Mouse (Mus musculus) embryonic facial prominence, embryonic 12.5 days (tissue): ENCODE results near the gene Ltbp1. TPM values are rescaled to one million over a fixed set of nuclear protein-coding genes. Genes with fewer than 3 reads are reported as not detected.

Experiments
- ATAC-seq: fragments of 200-750 bp; cut with Nextera tagmentation; 2 replicates; pipeline ENCODE4 v1.8.0; 2017; ENCODE audit not compliant: insufficient number of reproducible peaks, insufficient read depth, low FRiP score, low TSS enrichment
- H3K27ac ChIP-seq: fragments of 300-500 bp; sonication (generic); 2 replicates; pipeline ENCODE4 v1.5.1; 2016; ENCODE audit warnings: mild to moderate bottlenecking
- H3K27me3 ChIP-seq: fragments of 300-500 bp; sonication (generic); 2 replicates; pipeline ENCODE4 v1.6.1; 2016; ENCODE audit warnings: mild to moderate bottlenecking, moderate library complexity
- H3K36me3 ChIP-seq: fragments of 300-500 bp; sonication (generic); 2 replicates; pipeline ENCODE4 v1.6.1; 2016; ENCODE audit warnings: mild to moderate bottlenecking
- H3K4me1 ChIP-seq: fragments of 300-500 bp; sonication (generic); 2 replicates; pipeline ENCODE4 v1.6.1; 2016
- H3K4me2 ChIP-seq: fragments of 300-500 bp; sonication (generic); replicated peaks from 2 replicates; pipeline ENCODE4 v1.6.1; 2016; ENCODE audit warnings: mild to moderate bottlenecking, moderate library complexity
- H3K4me3 ChIP-seq: fragments of 300-500 bp; sonication (generic); 2 replicates; pipeline ENCODE4 v1.5.1; 2016; ENCODE audit warnings: mild to moderate bottlenecking
- H3K9ac ChIP-seq: fragments of 300-500 bp; sonication (generic); 2 replicates; pipeline ENCODE4 v1.6.1; 2016; ENCODE audit warnings: mild to moderate bottlenecking, moderate library complexity
- H3K9me3 ChIP-seq: fragments of 300-500 bp; sonication (generic); 2 replicates; pipeline ENCODE4 v1.6.1; 2016; ENCODE audit warnings: mild to moderate bottlenecking, moderate library complexity
- WGBS: fragments of 180-500 bp; shearing (Covaris S2); methylation state at CpG from one replicate; pipeline ENCODE4 v1.1.7; 2016; 5-methylcytosine and 5-hydroxymethylcytosine counted together
- polyA plus RNA-seq: library from polyadenylated mRNA; unstranded; fragments of >200 nt; fragmentation: Nextera tagmentation; extraction: Ambion mirVana; gene quantifications from 2 replicates; pipeline ENCODE4 v1.2.1, GENCODE M21; 2016

Gene Ltbp1
- polyA plus RNA-seq, 1 experiment from 2014 or later, result 36.7 TPM

DNA sequence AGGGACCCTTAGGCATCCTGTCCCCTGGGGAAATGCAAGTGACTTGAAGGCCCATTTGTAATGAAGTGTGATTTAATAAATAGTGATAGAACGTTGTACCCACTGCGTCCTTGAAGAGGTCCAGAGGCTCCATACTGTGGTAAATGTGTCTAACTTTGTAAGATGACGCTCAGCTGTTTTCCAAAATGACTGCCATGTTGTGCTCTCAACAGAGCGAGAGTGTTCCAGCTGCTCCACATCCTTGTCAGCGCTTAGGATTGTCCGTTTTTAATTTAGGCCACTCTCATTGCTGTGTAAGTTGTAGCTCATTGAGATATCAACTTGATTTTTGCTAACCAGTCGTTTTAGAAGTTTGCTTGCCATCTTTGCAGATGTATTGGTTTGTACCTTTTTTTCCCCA is 91.4 kb downstream of the Ltbp1 start:
- ATAC-seq, result no peak
- Histone ChIP-seq H3K4me1 (0 out of 2 replicates have a peak, but pooled peaks cover 5% of the 10 kb centered on the region), H3K27me3 (no peaks in the 10 kb centered on the region), H3K9me3 (no peaks in the 10 kb centered on the region), H3K9ac (no peak overlapping the region), H3K27ac (no peak overlapping the region), H3K4me2 (no peak overlapping the region), H3K36me3 (no peaks in the 10 kb centered on the region), H3K4me3 (no peak overlapping the region)
- 79% methylated on average over 7 of the region's 7 CpGs for WGBS

GRCm38 (mm10) chr17:75097367-75097766 is 92.0 kb downstream of the Ltbp1 start:
- WGBS, result 61% methylated on average over 3 of the region's 3 CpGs

DNA sequence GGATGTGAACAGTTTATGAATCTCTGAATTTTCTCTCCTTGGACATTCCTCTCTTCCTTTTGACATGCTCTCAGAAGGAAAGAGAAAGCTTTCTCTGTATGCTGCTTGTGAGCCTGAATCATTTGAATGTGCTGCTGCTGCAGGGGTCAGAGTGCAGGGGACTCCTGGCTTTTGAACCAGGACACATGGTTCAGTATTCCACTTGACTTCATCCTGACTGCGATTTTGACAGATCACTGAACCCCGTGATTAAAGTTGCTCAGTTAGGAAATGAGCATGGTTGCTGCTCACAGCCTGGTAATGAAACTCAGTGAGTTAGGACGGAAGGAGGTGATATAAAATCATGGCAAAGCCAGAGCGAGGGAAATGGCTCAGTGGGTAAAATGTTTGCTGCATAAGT is 95.8 kb downstream of the Ltbp1 start:
- H3K27ac ChIP-seq, result no peak overlapping the region
- 63% methylated on average over 4 of the region's 4 CpGs for WGBS
- H3K4me1 ChIP-seq, result peaks cover 12% of the 10 kb centered on the region; the same call in 1 of the 2 replicates

More at GRCm38 (mm10) chr17:75097367-75097766, 92.0 kb downstream of the Ltbp1 start:
- no peak overlapping the region for H3K27ac ChIP-seq
- no peak overlapping the region for H3K4me2 ChIP-seq
- no peak overlapping the region for H3K4me3 ChIP-seq
- ATAC-seq, result no peak
- no peaks in the 10 kb centered on the region for H3K36me3 ChIP-seq
- H3K4me1 ChIP-seq, result peaks cover 11% of the 10 kb centered on the region; the same call in 1 of the 2 replicates
- H3K27me3 ChIP-seq, result no peaks in the 10 kb centered on the region
- H3K9ac ChIP-seq, result no peak overlapping the region
- H3K9me3 ChIP-seq, result no peaks in the 10 kb centered on the region

GRCm38 (mm10) chr17:75101994-75102393 is 96.6 kb downstream of the Ltbp1 start:
- Histone ChIP-seq H3K36me3 (no peaks in the 10 kb centered on the region), H3K4me1 (peaks cover 12% of the 10 kb centered on the region; the same call in 1 of the 2 replicates), H3K4me2 (no peak overlapping the region), H3K9ac (no peak overlapping the region), H3K27me3 (no peaks in the 10 kb centered on the region), H3K4me3 (no peak overlapping the region), H3K9me3 (no peaks in the 10 kb centered on the region), H3K27ac (no peak overlapping the region)
- no peak for ATAC-seq
- WGBS, result 49% methylated on average over 8 of the region's 8 CpGs

More for the DNA sequence above, 95.8 kb downstream of the Ltbp1 start:
- H3K4me3 ChIP-seq, result no peak overlapping the region
- no peak for ATAC-seq
- H3K4me2 ChIP-seq, result no peak overlapping the region
- H3K9me3 ChIP-seq, result no peaks in the 10 kb centered on the region
- H3K27me3 ChIP-seq, result no peaks in the 10 kb centered on the region
- no peak overlapping the region for H3K9ac ChIP-seq
- H3K36me3 ChIP-seq, result no peaks in the 10 kb centered on the region

DNA sequence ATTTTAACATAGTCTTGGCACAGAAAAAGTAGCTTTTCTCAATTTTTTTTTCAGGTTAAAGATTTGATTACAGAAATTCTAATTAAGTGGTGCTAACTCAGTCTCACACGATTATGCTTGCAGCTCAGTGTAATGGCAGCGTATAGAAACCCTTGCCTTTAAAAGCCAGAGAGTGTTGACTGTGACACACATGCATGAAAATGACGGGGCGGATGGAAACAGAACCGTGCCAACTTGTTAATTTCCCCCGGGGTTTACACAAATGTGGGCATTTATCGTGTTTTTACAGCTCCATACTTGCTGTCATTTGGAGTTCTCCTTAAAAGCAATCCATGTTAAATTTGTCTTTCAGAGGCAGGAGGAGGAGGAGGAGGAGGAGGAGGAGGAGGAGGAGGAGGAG is 102.0 kb downstream of the Ltbp1 start:
- Histone ChIP-seq H3K36me3 (no peaks in the 10 kb centered on the region), H3K27ac (no peak overlapping the region), H3K4me3 (no peak overlapping the region), H3K4me2 (no peak overlapping the region), H3K4me1 (peaks cover under 1% of the 10 kb centered on the region; the same call in 1 of the 2 replicates), H3K9ac (no peak overlapping the region), H3K27me3 (no peaks in the 10 kb centered on the region), H3K9me3 (no peaks in the 10 kb centered on the region)
- WGBS, result 73% methylated on average over 7 of the region's 7 CpGs
- no peak for ATAC-seq

DNA sequence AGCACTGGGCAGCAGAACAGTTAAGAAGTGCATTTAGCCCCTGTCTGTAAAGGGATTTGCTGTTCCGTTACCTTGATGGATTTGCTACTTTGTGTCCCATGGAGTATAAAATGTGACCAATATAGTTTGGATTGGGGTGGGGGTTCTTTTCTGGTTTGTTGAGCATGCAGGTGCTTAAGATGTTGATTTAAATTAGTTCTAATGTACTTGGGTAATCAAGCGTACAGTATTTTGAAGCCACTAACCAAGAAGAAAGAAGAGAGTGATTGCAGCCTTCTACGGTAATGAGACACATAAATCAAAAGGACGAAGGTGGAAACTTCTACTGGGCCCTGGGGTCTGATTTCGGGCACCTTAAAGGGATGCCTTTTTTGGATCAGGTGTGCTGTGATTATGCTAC is 102.5 kb downstream of the Ltbp1 start:
- Histone ChIP-seq H3K4me3 (no peak overlapping the region), H3K4me1 (no peaks in the 10 kb centered on the region), H3K36me3 (no peaks in the 10 kb centered on the region), H3K27me3 (no peaks in the 10 kb centered on the region), H3K4me2 (no peak overlapping the region), H3K9me3 (no peaks in the 10 kb centered on the region), H3K27ac (no peak overlapping the region), H3K9ac (no peak overlapping the region)
- ATAC-seq, result no peak
- 78% methylated on average over 5 of the region's 5 CpGs for WGBS

GRCm38 (mm10) chr17:75109081-75109716 is 103.8 kb downstream of the Ltbp1 start:
- no peak overlapping the region for H3K9ac ChIP-seq
- no peaks in the 10 kb centered on the region for H3K4me1 ChIP-seq
- H3K27me3 ChIP-seq, result no peaks in the 10 kb centered on the region
- no peaks in the 10 kb centered on the region for H3K36me3 ChIP-seq
- H3K4me3 ChIP-seq, result no peak overlapping the region
- no peaks in the 10 kb centered on the region for H3K9me3 ChIP-seq
- H3K4me2 ChIP-seq, result no peak overlapping the region
- ATAC-seq, result no peak
- no peak overlapping the region for H3K27ac ChIP-seq
- 74% methylated on average over 5 of the region's 5 CpGs for WGBS

- WGBS, result 84% methylated on average over 16 of the region's 16 CpGs
- H3K4me3 ChIP-seq, result no peak overlapping the region
- no peak overlapping the region for H3K27ac ChIP-seq
- H3K36me3 ChIP-seq, result no peaks in the 10 kb centered on the region
- no peaks in the 10 kb centered on the region for H3K4me1 ChIP-seq
- no peaks in the 10 kb centered on the region for H3K27me3 ChIP-seq
- no peaks in the 10 kb centered on the region for H3K9me3 ChIP-seq
- ATAC-seq, result no peak
- no peak overlapping the region for H3K9ac ChIP-seq
- H3K4me2 ChIP-seq, result no peak overlapping the region
Observed at GRCm38 (mm10) chr17:75110252-75111205, 105.2 kb downstream of the Ltbp1 start.

GRCm38 (mm10) chr17:75115594-75115993 is 110.2 kb downstream of the Ltbp1 start:
- ATAC-seq, result no peak
- 62% methylated on average over 8 of the region's 8 CpGs for WGBS
- Histone ChIP-seq H3K9ac (no peak overlapping the region), H3K27me3 (no peaks in the 10 kb centered on the region), H3K27ac (no peak overlapping the region), H3K9me3 (no peaks in the 10 kb centered on the region), H3K36me3 (no peaks in the 10 kb centered on the region), H3K4me2 (no peak overlapping the region), H3K4me1 (no peaks in the 10 kb centered on the region), H3K4me3 (no peak overlapping the region)

DNA sequence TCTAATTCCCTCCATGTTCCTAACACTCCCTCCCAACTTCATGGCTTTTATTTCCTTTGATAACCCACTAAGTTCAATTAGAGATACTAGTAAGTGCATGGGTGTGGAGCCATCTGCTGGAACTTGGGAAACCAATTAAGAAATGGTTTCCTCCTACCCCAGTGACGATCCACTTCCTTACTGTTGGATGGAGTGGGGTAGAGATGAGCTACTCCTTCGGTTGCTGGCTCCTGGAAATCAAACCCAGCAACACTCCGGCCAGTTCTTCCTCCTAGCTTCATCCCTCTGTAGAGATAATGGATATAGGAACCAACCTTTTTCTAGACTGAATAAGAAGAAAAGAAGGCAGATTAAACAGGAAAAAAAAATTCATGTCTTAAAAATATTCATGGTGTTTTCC is 113.5 kb downstream of the Ltbp1 start:
- Histone ChIP-seq H3K27me3 (no peaks in the 10 kb centered on the region), H3K36me3 (no peaks in the 10 kb centered on the region), H3K27ac (no peak overlapping the region), H3K4me2 (no peak overlapping the region), H3K4me3 (no peak overlapping the region), H3K4me1 (peaks cover 3% of the 10 kb centered on the region; the same call in 1 of the 2 replicates), H3K9ac (no peak overlapping the region), H3K9me3 (no peaks in the 10 kb centered on the region)
- ATAC-seq, result no peak
- 88% methylated on average over 3 of the region's 3 CpGs for WGBS

- no peak overlapping the region for H3K4me2 ChIP-seq
- 67% methylated on average over 3 of the region's 3 CpGs for WGBS
- H3K27ac ChIP-seq, result no peak overlapping the region
- no peaks in the 10 kb centered on the region for H3K9me3 ChIP-seq
- H3K27me3 ChIP-seq, result no peaks in the 10 kb centered on the region
- H3K4me3 ChIP-seq, result no peak overlapping the region
- H3K4me1 ChIP-seq, result peaks cover 3% of the 10 kb centered on the region; the same call in 1 of the 2 replicates
- ATAC-seq, result no peak
- H3K36me3 ChIP-seq, result no peaks in the 10 kb centered on the region
- no peak overlapping the region for H3K9ac ChIP-seq
Observed at GRCm38 (mm10) chr17:75119422-75119821, 114.1 kb downstream of the Ltbp1 start.

DNA sequence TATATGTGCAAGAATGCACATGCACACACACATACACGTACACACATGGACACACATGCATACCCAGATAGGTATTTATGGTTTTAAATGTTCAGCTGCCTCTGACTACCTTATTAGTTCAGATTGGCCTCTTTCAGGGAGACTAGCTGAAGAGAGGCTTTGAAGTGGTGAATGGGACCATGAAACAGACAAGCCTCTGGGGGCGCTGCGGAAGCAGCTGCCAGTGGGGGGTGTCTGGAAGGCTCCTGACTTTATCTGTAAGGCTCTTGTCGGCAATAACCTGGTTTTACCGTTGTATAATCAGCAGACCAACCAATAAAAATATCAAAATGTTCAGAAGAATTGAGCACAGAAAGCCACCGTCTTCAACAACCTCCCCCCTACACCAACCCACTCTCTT is 114.7 kb downstream of the Ltbp1 start:
- Histone ChIP-seq H3K36me3 (no peaks in the 10 kb centered on the region), H3K9ac (no peak overlapping the region), H3K4me2 (no peak overlapping the region), H3K4me3 (no peak overlapping the region), H3K9me3 (no peaks in the 10 kb centered on the region), H3K27me3 (no peaks in the 10 kb centered on the region), H3K4me1 (peaks cover 3% of the 10 kb centered on the region; the same call in 1 of the 2 replicates), H3K27ac (no peak overlapping the region)
- ATAC-seq, result no peak
- WGBS, result 60% methylated on average over 6 of the region's 6 CpGs
